Mouse (Mus musculus) E14TG2a.4 (cell line): ENCODE results near the gene Ntrk1.

Experiments
- CTCF ChIP-seq: conservative IDR thresholded peaks from 2 replicates; pipeline ENCODE4 v1.5.1; 2014; ENCODE audit warnings: low read length
- NANOG ChIP-seq: IDR thresholded peaks from 2 replicates; pipeline ENCODE4 v1.6.1; 2014; ENCODE audit warnings: borderline replicate concordance, low read length, mixed read lengths
- POU5F1 ChIP-seq: IDR thresholded peaks from 2 replicates; pipeline ENCODE4 v1.6.1; 2014; ENCODE audit warnings: low read length, borderline replicate concordance

GRCm38 (mm10) chr3:87761408-87762375, 33.3 kb downstream of the Ntrk1 start:
- TF ChIP-seq CTCF (no peak), NANOG (no peak), POU5F1 (no peak)
